Mouse (Mus musculus) embryonic fibroblast, embryonic 13.5 days (primary cell): ENCODE measurements around the gene Hsd17b12. TPM values are rescaled to one million over a fixed set of nuclear protein-coding genes. Genes with fewer than 3 reads are reported as not detected.

Experiments
- H3K27ac ChIP-seq: 2 replicates; pipeline ENCODE4 v1.5.1; 2012; ENCODE audit warnings: low read length, control low read depth, inconsistent platforms; ENCODE audit not compliant: insufficient read depth
- H3K4me1 ChIP-seq: 2 replicates; pipeline ENCODE4 v1.6.1; 2011; ENCODE audit warnings: low read length; ENCODE audit not compliant: control insufficient read depth, insufficient read depth
- H3K4me3 ChIP-seq: 2 replicates; pipeline ENCODE4 v1.5.1; 2011; ENCODE audit warnings: mild to moderate bottlenecking, control low read depth, low read length; ENCODE audit not compliant: insufficient read depth
- CTCF ChIP-seq: IDR thresholded peaks from 2 replicates; pipeline ENCODE4 v1.5.1; 2011; ENCODE audit warnings: mild to moderate bottlenecking, control low read depth, low read length, moderate library complexity, borderline replicate concordance; ENCODE audit not compliant: insufficient read depth
- POLR2A ChIP-seq: IDR thresholded peaks from 2 replicates; pipeline ENCODE4 v1.6.1; 2011; ENCODE audit warnings: low read depth, mild to moderate bottlenecking, control low read depth, low read length, moderate library complexity
- polyA plus RNA-seq: library from polyadenylated mRNA; stranded (reverse); fragments of >200 nt; gene quantifications from 2 replicates; pipeline ENCODE4 v1.2.4, GENCODE M21; 2011; ENCODE audit warnings: low read depth; ENCODE audit not compliant: missing spikeins, insufficient read length

The Hsd17b12 gene
- polyA plus RNA-seq, 1 experiment, result 162 TPM

GRCm38 (mm10) chr2:94048733-94049470 lies 108.9 kb downstream of the Hsd17b12 start:
- Histone ChIP-seq H3K4me1 (peaks cover 27% of the 10 kb centered on the region), H3K4me3 (no peak overlapping the region), H3K27ac (no peak overlapping the region)
- TF ChIP-seq POLR2A (no peak), CTCF (no peak)

DNA sequence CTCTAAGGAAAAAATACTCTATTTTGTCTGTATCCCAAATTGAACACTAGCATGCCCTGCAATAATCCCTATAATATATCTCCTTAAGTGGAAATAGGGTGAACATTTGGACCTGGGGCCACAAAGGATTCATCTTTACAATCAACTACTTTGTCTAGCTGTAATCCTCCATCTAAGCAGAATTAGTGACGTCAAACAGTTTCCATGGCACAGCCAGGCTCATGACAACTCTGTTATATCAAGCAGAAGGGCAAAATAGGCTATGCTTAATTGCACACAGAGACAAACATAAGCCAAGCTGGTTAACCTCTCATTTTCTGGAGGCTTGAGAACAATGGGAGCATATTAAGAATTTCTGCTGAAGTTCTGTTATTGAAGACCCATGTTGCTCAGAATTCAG lies 109.5 kb downstream of the Hsd17b12 start:
- no peak overlapping the region for H3K4me3 ChIP-seq
- peaks cover 29% of the 10 kb centered on the region for H3K4me1 ChIP-seq
- H3K27ac ChIP-seq, result no peak overlapping the region
- no peak for TF ChIP-seq CTCF
- TF ChIP-seq POLR2A, result no peak

DNA sequence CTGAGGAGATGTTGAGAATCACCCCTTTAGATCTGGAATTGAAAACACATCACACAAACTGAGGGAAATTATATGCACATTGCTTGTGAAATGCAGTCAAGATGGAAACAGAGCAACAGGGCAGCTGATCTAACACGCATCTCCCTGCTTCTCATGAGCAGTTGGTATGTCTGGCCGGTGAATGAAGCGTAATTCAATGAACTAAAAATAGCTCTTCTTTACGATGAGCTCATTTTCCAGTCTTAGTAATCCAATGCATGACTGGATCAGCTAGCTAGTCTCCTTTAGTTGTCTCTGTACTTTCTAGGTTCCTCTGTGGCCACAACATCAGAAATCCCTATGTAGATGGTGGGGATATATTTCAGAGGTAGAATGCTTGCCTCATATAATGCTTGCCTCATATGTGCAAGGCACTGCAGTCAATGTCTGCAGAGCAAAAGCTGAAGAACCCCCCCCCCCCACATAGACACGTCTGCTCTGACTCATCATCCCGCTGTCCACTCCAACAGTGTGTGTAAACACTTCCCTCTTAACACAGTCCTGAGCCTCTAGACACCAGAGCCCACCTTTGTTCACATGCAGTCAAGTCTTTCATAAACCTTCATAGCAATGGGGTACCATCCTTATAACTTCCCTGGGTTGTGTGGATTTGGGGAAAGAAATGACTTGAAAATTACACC lies 112.2 kb downstream of the Hsd17b12 start:
- Histone ChIP-seq H3K4me1 (peaks cover 22% of the 10 kb centered on the region), H3K27ac (peak overlapping the region; percentile 37; the same call in 1 of the 2 replicates), H3K4me3 (no peak overlapping the region)
- TF ChIP-seq POLR2A (no peak), CTCF (no peak)

DNA sequence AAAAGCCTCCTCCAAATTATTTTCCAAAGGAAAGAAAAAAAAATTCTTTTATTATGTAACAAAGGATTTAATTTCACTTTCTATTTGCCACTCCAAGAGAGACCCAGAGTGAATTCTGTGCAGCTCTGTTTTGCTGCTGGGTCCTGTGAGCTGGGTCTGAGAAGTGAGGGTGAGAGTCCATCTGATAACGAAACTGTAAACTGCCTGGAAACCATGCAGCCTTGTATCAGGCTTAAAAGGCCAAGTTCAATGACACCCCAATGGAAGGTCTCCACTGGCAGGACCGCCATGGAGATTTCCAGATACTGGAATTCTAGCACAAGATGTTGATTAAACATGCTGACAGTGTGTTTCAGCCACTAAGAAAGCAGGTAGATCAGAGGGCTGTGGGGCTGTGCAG lies 113.6 kb downstream of the Hsd17b12 start:
- Histone ChIP-seq H3K4me1 (peaks cover 19% of the 10 kb centered on the region), H3K4me3 (no peak overlapping the region), H3K27ac (no peak overlapping the region)
- TF ChIP-seq POLR2A (no peak), CTCF (no peak)

GRCm38 (mm10) chr2:94043662-94044061 lies 114.1 kb downstream of the Hsd17b12 start:
- TF ChIP-seq POLR2A (no peak), CTCF (no peak)
- H3K4me3 ChIP-seq, result no peak overlapping the region
- H3K27ac ChIP-seq, result no peak overlapping the region
- peaks cover 18% of the 10 kb centered on the region for H3K4me1 ChIP-seq

- Histone ChIP-seq H3K4me3 (no peak overlapping the region), H3K27ac (no peak overlapping the region), H3K4me1 (peaks cover 17% of the 10 kb centered on the region)
- no peak for TF ChIP-seq POLR2A
- TF ChIP-seq CTCF, result no peak
These were observed 115.3 kb downstream of the Hsd17b12 start for GRCm38 (mm10) chr2:94042461-94042860.

DNA sequence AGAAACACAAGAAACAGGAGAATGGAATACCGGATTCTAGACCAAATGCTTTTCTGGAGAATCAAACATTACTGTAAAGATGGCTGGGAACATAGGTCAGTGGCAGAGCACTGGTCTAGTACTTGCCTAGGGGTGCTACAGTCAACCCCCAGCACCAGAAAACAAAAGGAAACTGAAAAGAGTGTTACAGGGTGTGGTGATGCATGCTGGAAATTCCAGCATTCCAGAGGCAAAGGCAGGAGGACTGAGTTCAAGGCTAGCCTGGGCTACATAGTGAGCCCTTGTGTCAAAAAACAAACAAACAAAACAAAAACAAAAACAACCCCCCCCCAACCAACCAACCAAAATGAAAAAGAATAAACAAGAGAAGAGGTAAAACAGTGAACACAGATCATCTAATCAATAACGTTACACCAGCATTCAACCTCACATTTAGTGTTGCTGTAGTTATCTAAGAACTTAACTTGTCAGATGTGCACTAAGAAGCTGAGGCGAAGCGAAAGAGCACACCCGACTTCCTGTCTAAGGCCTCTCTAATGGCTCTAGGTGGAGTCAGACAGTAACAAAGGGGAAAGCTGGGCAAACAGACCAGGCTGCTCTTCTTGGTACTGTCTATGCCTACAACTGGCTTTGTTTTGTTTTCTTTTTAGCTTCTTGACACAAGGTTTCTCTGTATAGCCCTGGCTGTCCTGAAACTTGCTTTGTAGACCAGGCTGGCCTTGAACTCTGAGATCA lies 117.2 kb downstream of the Hsd17b12 start:
- no peak overlapping the region for H3K27ac ChIP-seq
- TF ChIP-seq POLR2A (no peak), CTCF (no peak)
- no peak overlapping the region for H3K4me3 ChIP-seq
- H3K4me1 ChIP-seq, result peaks cover 11% of the 10 kb centered on the region

DNA sequence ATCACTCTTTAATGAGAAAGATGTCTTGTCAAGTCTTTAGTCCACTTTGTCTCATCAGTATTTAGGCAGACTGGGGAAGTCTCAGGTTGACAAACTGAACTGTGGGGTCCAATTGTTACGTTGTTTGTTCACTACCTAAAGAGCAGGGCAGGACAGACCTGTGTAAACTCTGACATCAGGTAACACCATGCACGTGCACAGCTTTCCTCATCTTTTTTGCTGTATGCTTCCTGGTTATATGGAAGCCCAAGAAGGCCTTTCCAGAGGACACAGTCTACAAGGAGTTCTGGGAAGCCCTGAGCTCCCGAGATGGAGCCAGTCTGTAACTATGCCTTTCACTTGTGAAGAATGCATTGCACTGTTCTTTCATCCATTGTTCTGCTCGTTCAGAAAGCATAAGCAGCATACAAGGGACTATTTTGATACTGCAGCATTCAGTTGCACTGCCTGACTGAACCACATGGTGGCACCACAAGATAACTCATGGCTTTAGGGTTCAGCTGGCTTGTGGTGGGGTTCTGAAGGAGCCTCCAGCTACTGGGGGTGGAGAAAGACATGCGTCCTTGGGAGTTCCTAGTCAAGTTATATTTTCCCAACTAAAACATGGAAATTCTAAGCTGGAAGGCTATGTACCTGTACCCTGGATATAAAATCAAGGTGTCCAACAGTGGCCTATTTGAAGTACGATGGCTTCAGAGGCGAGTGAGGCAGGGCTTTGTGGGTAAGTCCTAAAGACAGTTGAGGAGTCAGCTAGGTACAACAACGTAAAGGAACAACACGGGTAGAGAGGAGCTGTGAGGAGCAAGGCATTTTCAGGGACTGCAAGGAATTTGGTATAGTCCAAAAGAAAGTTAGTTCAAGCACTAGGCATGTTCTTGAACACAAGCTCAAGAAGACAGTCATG lies 122.1 kb downstream of the Hsd17b12 start:
- Histone ChIP-seq H3K27ac (no peak overlapping the region), H3K4me3 (no peak overlapping the region), H3K4me1 (no peaks in the 10 kb centered on the region)
- peak; percentile 75; the same call in 1 of the 2 replicates for TF ChIP-seq CTCF
- TF ChIP-seq POLR2A, result no peak

DNA sequence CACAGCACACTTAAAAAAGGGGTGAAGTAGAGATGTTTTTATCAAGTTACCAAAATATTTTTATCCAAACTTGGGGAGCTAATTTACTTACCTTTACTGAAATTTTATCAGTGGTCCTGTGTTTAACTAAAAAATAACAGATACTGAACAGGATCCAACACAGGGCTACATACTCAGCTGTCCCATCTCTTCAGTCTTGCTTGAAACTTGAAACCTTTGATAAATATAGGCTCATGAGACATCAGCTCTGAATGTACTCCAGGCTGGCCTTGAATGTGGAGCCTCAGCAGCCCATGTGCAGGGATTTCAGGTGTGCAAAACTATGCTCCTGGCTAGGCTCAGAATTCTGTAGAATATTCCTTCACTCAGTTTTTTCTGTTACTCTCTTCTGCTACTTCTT lies 127.2 kb downstream of the Hsd17b12 start:
- Histone ChIP-seq H3K27ac (no peak overlapping the region), H3K4me3 (no peak overlapping the region), H3K4me1 (no peaks in the 10 kb centered on the region)
- TF ChIP-seq POLR2A (no peak), CTCF (no peak)
